In genomic region chr1:165091721-165092120, GRCm38 (mm10) we compare ENCODE assay signal across 8 mouse cellular contexts.
DNase-seq lines count a peak whose midpoint lies in the region; ATAC-seq and TF ChIP-seq lines count a peak whose summit lies in the region.

No protein-coding gene starts in this region.

- no peak overlapping the region for H3K27ac ChIP-seq in kidney, embryonic 15.5 days
- peak overlapping the region; percentile 54 for H3K27ac ChIP-seq in forebrain, postnatal 0 days (ENCODE audit: low read depth, low read length)
- no peak overlapping the region for H3K27ac ChIP-seq in liver, embryonic 14.5 days

- peak; percentile 89 for ATAC-seq in kidney, embryonic 15.5 days (replicated peaks; ENCODE audit: low FRiP score)
- peak; percentile 98 for ATAC-seq in forebrain, postnatal 0 days
- no peak; the same call in 1 of the 2 replicates for ATAC-seq in liver, embryonic 14.5 days (ENCODE audit: insufficient read depth)

- H3K9ac ChIP-seq in kidney, embryonic 15.5 days = no peak overlapping the region
- H3K9ac ChIP-seq in forebrain, postnatal 0 days = 0 out of 2 replicates have a peak overlapping the region, but pooled peaks have one; percentile 4
- no peak overlapping the region for H3K9ac ChIP-seq in liver, embryonic 14.5 days (replicated peaks)

- TF ChIP-seq EP300 in liver, embryonic 14.5 days (IDR thresholded peaks at IDR 0.05; ENCODE audit: low read depth) = no peak

- H3K27me3 ChIP-seq in kidney, embryonic 15.5 days = no peaks in the 10 kb centered on the region
- no peaks in the 10 kb centered on the region for H3K27me3 ChIP-seq in forebrain, postnatal 0 days (ENCODE audit: insufficient read depth, low read length)
- H3K27me3 ChIP-seq in liver, embryonic 14.5 days (ENCODE audit: control insufficient read depth, insufficient read depth, low read length) = no peaks in the 10 kb centered on the region

- peaks cover 9% of the 10 kb centered on the region for H3K4me1 ChIP-seq in kidney, embryonic 15.5 days
- no peaks in the 10 kb centered on the region for H3K4me1 ChIP-seq in forebrain, postnatal 0 days (ENCODE audit: insufficient read depth)
- no peaks in the 10 kb centered on the region for H3K4me1 ChIP-seq in liver, embryonic 14.5 days (replicated peaks; ENCODE audit: control insufficient read depth in 2 of 2, insufficient read depth in 2 of 2, low read length in 1 of 2)

- H3K9me3 ChIP-seq in kidney, embryonic 15.5 days (replicated peaks) = no peaks in the 10 kb centered on the region
- no peaks in the 10 kb centered on the region for H3K9me3 ChIP-seq in forebrain, postnatal 0 days (ENCODE audit: low read length)
- H3K9me3 ChIP-seq in liver, embryonic 14.5 days (ENCODE audit: control insufficient read depth, low read length) = no peaks in the 10 kb centered on the region

- DNase-seq in kidney, adult 11 months = no peak
- peak; percentile 29 to 45 for DNase-seq in cerebellum, adult 18-20 months
- peak; percentile 84 for DNase-seq in forebrain, postnatal 0 days
- DNase-seq in kidney, postnatal 36 days = peak; percentile 5 to 27
- no peak for DNase-seq in liver, embryonic 14.5 days (ENCODE audit: low read depth in 3 of 3, low spot score in 3 of 3)
- DNase-seq in right cerebral cortex, adult 2 months (ENCODE audit: low spot score in 2 of 2) = peak; percentile 89 to 91
- DNase-seq in MN1 (ENCODE audit: low spot score) = no peak

- peak overlapping the region; percentile 59 for H3K4me2 ChIP-seq in kidney, embryonic 15.5 days
- peak overlapping the region; percentile 45 for H3K4me2 ChIP-seq in forebrain, postnatal 0 days (ENCODE audit: low read depth)
- peak overlapping the region; percentile 16; the same call in 1 of the 2 replicates for H3K4me2 ChIP-seq in liver, embryonic 14.5 days (ENCODE audit: low read depth)

- no peak for TF ChIP-seq CTCF in forebrain, postnatal 0 days (IDR thresholded peaks at IDR 0.05; ENCODE audit: low read depth)
- TF ChIP-seq CTCF in liver, embryonic 14.5 days (IDR thresholded peaks at IDR 0.05; ENCODE audit: low read depth) = no peak

- peak overlapping the region; percentile 28 for H3K4me3 ChIP-seq in kidney, embryonic 15.5 days (replicated peaks)
- peak overlapping the region; percentile 21 for H3K4me3 ChIP-seq in forebrain, postnatal 0 days (ENCODE audit: low read depth, low read length)
- H3K4me3 ChIP-seq in liver, embryonic 14.5 days (ENCODE audit: insufficient read depth in 1 of 2, low read depth in 2 of 2, low read length in 2 of 2) = no peak overlapping the region

- H3K36me3 ChIP-seq in kidney, embryonic 15.5 days = no peaks in the 10 kb centered on the region
- no peaks in the 10 kb centered on the region for H3K36me3 ChIP-seq in forebrain, postnatal 0 days (ENCODE audit: insufficient read depth)
- H3K36me3 ChIP-seq in liver, embryonic 14.5 days (replicated peaks; ENCODE audit: control insufficient read depth, insufficient read depth, low read depth) = no peaks in the 10 kb centered on the region

- WGBS in kidney, embryonic 15.5 days = 7% methylated on average over 15 of the region's 15 CpGs
- whole genome bisulfite sequencing in forebrain, postnatal 0 days = 6% methylated on average over 15 of the region's 15 CpGs
- 11% methylated on average over 15 of the region's 15 CpGs for WGBS in liver, embryonic 14.5 days (ENCODE audit: insufficient replicate concordance)

Comparison
In these comparisons a context has a peak if more than half of its experiments do, and no peak if none do; other contexts are left out.
1. DNase-seq: peak in cerebellum, adult 18-20 months (2 of 2), forebrain, postnatal 0 days (single experiment), kidney, postnatal 36 days (2 of 2) and right cerebral cortex, adult 2 months (2 of 2); none in kidney, adult 11 months (single experiment), liver, embryonic 14.5 days (0 of 3) and MN1 (single experiment).
2. H3K4me3 ChIP-seq: peak in kidney, embryonic 15.5 days (single experiment) and forebrain, postnatal 0 days (single experiment); none in liver, embryonic 14.5 days (0 of 2).
3. Peak in every context shown above with its lines, with median percentiles within 50 percentile points of each other: H3K4me2 ChIP-seq.